Mouse (Mus musculus) forebrain, embryonic 12.5 days (tissue): ENCODE measurements around the gene Kifc5b. TPM values are rescaled to one million over a fixed set of nuclear protein-coding genes. Genes with fewer than 3 reads are reported as not detected.
"Not testable (repeated sequence)": the region's sequence is repeated elsewhere in the genome, so short reads cannot be mapped to it uniquely, and the experiment has no call there.

Source experiments
- ATAC-seq: fragments of 200-750 bp; cut with Nextera tagmentation; 2 replicates; pipeline ENCODE4 v1.8.0; 2017; ENCODE audit warnings: moderate TSS enrichment; ENCODE audit not compliant: low FRiP score
- H3K27ac ChIP-seq: fragments of 300-500 bp; sonication (generic); 2 replicates; pipeline ENCODE4 v1.5.1; 2016; ENCODE audit warnings: mild to moderate bottlenecking
- H3K27me3 ChIP-seq: fragments of 300-500 bp; sonication (generic); 2 replicates; pipeline ENCODE4 v1.6.1; 2016; ENCODE audit warnings: mild to moderate bottlenecking
- H3K36me3 ChIP-seq: fragments of 300-500 bp; sonication (generic); replicated peaks from 2 replicates; pipeline ENCODE4 v1.6.1; 2016; ENCODE audit warnings: mild to moderate bottlenecking
- H3K4me1 ChIP-seq: fragments of 300-500 bp; sonication (generic); 2 replicates; pipeline ENCODE4 v1.6.1; 2016
- H3K4me2 ChIP-seq: fragments of 300-500 bp; sonication (generic); 2 replicates; pipeline ENCODE4 v1.6.1; 2016; ENCODE audit warnings: mild to moderate bottlenecking, moderate library complexity
- H3K4me3 ChIP-seq: fragments of 300-500 bp; sonication (generic); replicated peaks from 2 replicates; pipeline ENCODE4 v1.5.1; 2016; ENCODE audit warnings: mild to moderate bottlenecking
- H3K9ac ChIP-seq: fragments of 300-500 bp; sonication (generic); 2 replicates; pipeline ENCODE4 v1.6.1; 2016; ENCODE audit warnings: mild to moderate bottlenecking
- H3K9me3 ChIP-seq: fragments of 300-500 bp; sonication (generic); 2 replicates; pipeline ENCODE4 v1.6.1; 2016
- WGBS: fragments of 180-500 bp; shearing (Covaris S2); methylation state at CpG from one replicate; pipeline ENCODE4 v1.1.7; 2016; 5-methylcytosine and 5-hydroxymethylcytosine counted together
- polyA plus RNA-seq: library from polyadenylated mRNA; unstranded; fragments of >200 nt; fragmentation: Nextera tagmentation; extraction: Ambion mirVana; gene quantifications from 2 replicates; pipeline ENCODE4 v1.2.1, GENCODE M21; 2016

Gene Kifc5b
- polyA plus RNA-seq, 1 experiment from 2014 or later, result 9.7 TPM

GRCm38 (mm10) chr17:26969257-26969656 lies 52.4 kb downstream of the Kifc5b start:
- Histone ChIP-seq H3K4me3 (no peak overlapping the region), H3K27ac (no peak overlapping the region), H3K9me3 (no peaks in the 10 kb centered on the region), H3K27me3 (no peaks in the 10 kb centered on the region), H3K9ac (no peak overlapping the region), H3K4me1 (peaks cover 26% of the 10 kb centered on the region), H3K36me3 (peaks cover 50% of the 10 kb centered on the region), H3K4me2 (no peak overlapping the region)
- 89% methylated on average over 6 of the region's 6 CpGs for WGBS
- no peak for ATAC-seq

- H3K27me3 ChIP-seq, result no peaks in the 10 kb centered on the region
- ATAC-seq, result no peak
- H3K4me3 ChIP-seq, result no peak overlapping the region
- no peaks in the 10 kb centered on the region for H3K9me3 ChIP-seq
- 82% methylated on average over 12 of the region's 12 CpGs for WGBS
- H3K4me1 ChIP-seq, result peaks cover 34% of the 10 kb centered on the region
- no peak overlapping the region for H3K9ac ChIP-seq
- H3K4me2 ChIP-seq, result no peak overlapping the region
- no peak overlapping the region for H3K27ac ChIP-seq
- peaks cover 49% of the 10 kb centered on the region for H3K36me3 ChIP-seq
Observed at GRCm38 (mm10) chr17:26970221-26970620, 53.3 kb downstream of the Kifc5b start.

- Histone ChIP-seq H3K4me2 (peak overlapping the region; percentile 98), H3K4me1 (peaks cover 45% of the 10 kb centered on the region), H3K9ac (peak overlapping the region; percentile 17), H3K27me3 (no peaks in the 10 kb centered on the region), H3K4me3 (no peak overlapping the region), H3K9me3 (no peaks in the 10 kb centered on the region), H3K36me3 (peaks cover 49% of the 10 kb centered on the region), H3K27ac (no peak overlapping the region)
- 66% methylated on average over 8 of the region's 8 CpGs for WGBS
- no peak for ATAC-seq
Observed at GRCm38 (mm10) chr17:26971247-26971905, 54.5 kb downstream of the Kifc5b start.

- Histone ChIP-seq H3K27me3 (no peaks in the 10 kb centered on the region), H3K9me3 (no peaks in the 10 kb centered on the region), H3K9ac (peak overlapping the region; percentile 89), H3K4me1 (peaks cover 49% of the 10 kb centered on the region), H3K4me3 (peak overlapping the region; percentile 88), H3K27ac (no peak overlapping the region), H3K36me3 (peaks cover 49% of the 10 kb centered on the region), H3K4me2 (peak overlapping the region; percentile 98)
- ATAC-seq, result no peak
- 15% methylated on average over 3 of the region's 3 CpGs for WGBS
Observed at GRCm38 (mm10) chr17:26972107-26972506, 55.2 kb downstream of the Kifc5b start.

- Histone ChIP-seq H3K9ac (peak within 1 kb of the TSS; percentile 89), H3K4me3 (peak within 1 kb of the TSS; percentile 88), H3K4me1 (peaks cover 49% of the 10 kb centered on the region), H3K36me3 (peaks cover 47% of the 10 kb centered on the region), H3K27ac (peak within 1 kb of the TSS; percentile 83), H3K9me3 (no peaks in the 10 kb centered on the region), H3K4me2 (peak within 1 kb of the TSS; percentile 98), H3K27me3 (no peaks in the 10 kb centered on the region)
- peak; percentile 99 for ATAC-seq
- WGBS, result under 1% methylated on average over 75 of the region's 75 CpGs
Observed at GRCm38 (mm10) chr17:26972703-26973574, 56.0 kb downstream of the Kifc5b start, which contains the start of gene Zbtb9. Gene Zbtb9 (plus strand): TSS chr17:26973167.

GRCm38 (mm10) chr17:26974547-26974946 lies 57.7 kb downstream of the Kifc5b start:
- 0 out of 2 replicates have a peak overlapping the region, but pooled peaks have one; percentile 88 for H3K4me3 ChIP-seq
- no peak for ATAC-seq

GRCm38 (mm10) chr17:26975415-26975814 lies 58.5 kb downstream of the Kifc5b start:
- H3K27me3 ChIP-seq, result no peaks in the 10 kb centered on the region
- H3K36me3 ChIP-seq, result peaks cover 61% of the 10 kb centered on the region
- peaks cover 49% of the 10 kb centered on the region for H3K4me1 ChIP-seq
- no peak overlapping the region for H3K27ac ChIP-seq
- no peak overlapping the region for H3K4me2 ChIP-seq
- H3K4me3 ChIP-seq, result no peak overlapping the region
- ATAC-seq, result no peak
- H3K9me3 ChIP-seq, result no peaks in the 10 kb centered on the region
- H3K9ac ChIP-seq, result no peak overlapping the region

More at GRCm38 (mm10) chr17:26974547-26974946, 57.7 kb downstream of the Kifc5b start:
- Histone ChIP-seq H3K9ac (0 out of 2 replicates have a peak overlapping the region, but pooled peaks have one; percentile 89), H3K9me3 (no peaks in the 10 kb centered on the region), H3K27me3 (no peaks in the 10 kb centered on the region), H3K36me3 (peaks cover 58% of the 10 kb centered on the region), H3K4me2 (peak overlapping the region; percentile 98; the same call in 1 of the 2 replicates), H3K27ac (no peak overlapping the region), H3K4me1 (peaks cover 49% of the 10 kb centered on the region)
- WGBS, result 93% methylated on average over 15 of the region's 15 CpGs

- not testable (repeated sequence) for H3K27ac ChIP-seq, H3K4me2 ChIP-seq, ATAC-seq, H3K4me3 ChIP-seq, H3K9ac ChIP-seq, H3K9me3 ChIP-seq, H3K27me3 ChIP-seq
- Histone ChIP-seq H3K4me1 (peaks cover 35% of the 10 kb centered on the region), H3K36me3 (peaks cover 57% of the 10 kb centered on the region)
- 94% methylated on average over 6 of the region's 6 CpGs for WGBS
Observed at GRCm38 (mm10) chr17:26977354-26977753, 60.5 kb downstream of the Kifc5b start.

- H3K27ac ChIP-seq, result no peak overlapping the region
- ATAC-seq, result no peak
- no peak overlapping the region for H3K9ac ChIP-seq
- H3K36me3 ChIP-seq, result peaks cover 56% of the 10 kb centered on the region
- peaks cover 22% of the 10 kb centered on the region for H3K4me1 ChIP-seq
- no peaks in the 10 kb centered on the region for H3K27me3 ChIP-seq
- no peaks in the 10 kb centered on the region for H3K9me3 ChIP-seq
- 66% methylated on average over 2 of the region's 2 CpGs for WGBS
- no peak overlapping the region for H3K4me3 ChIP-seq
- no peak overlapping the region for H3K4me2 ChIP-seq
Observed at GRCm38 (mm10) chr17:26979426-26979825, 62.5 kb downstream of the Kifc5b start.

- WGBS, result 73% methylated on average over 2 of the region's 2 CpGs
- Histone ChIP-seq H3K4me3 (no peak overlapping the region), H3K27me3 (no peaks in the 10 kb centered on the region), H3K27ac (no peak overlapping the region), H3K4me1 (peaks cover 8% of the 10 kb centered on the region; the same call in 1 of the 2 replicates), H3K4me2 (no peak overlapping the region), H3K9ac (no peak overlapping the region), H3K36me3 (peaks cover 40% of the 10 kb centered on the region), H3K9me3 (no peaks in the 10 kb centered on the region)
- no peak for ATAC-seq
Observed at GRCm38 (mm10) chr17:26981050-26981449, 64.2 kb downstream of the Kifc5b start.
